Mouse (Mus musculus): ENCODE data around the gene Plch1.

- TF ChIP-seq CTCF (conservative IDR thresholded peaks at IDR 0.05; ENCODE audit: insufficient read depth, insufficient read length, low read depth, low read length) (no peak), POLR2A (IDR thresholded peaks at IDR 0.05; ENCODE audit: low read depth, low read length) (no peak)
Observed at GRCm38 (mm10) chr3:63805496-63805895, 93.8 kb downstream of the Plch1 start.
